Mouse (Mus musculus): ENCODE measurements around the gene Wdr76. TPM values are rescaled to one million over a fixed set of nuclear protein-coding genes. Genes with fewer than 3 reads are reported as not detected.
A peak's percentile ranks its signal among the peaks of the same experiment; 100 is the strongest.
"Not testable (repeated sequence)": the region's sequence is repeated elsewhere in the genome, so short reads cannot be mapped to it uniquely, and the experiment has no call there.

The Wdr76 gene
- total and polyA plus RNA-seq, 2 experiments from 2014 or later: 3.4 to 9.5 TPM

DNA sequence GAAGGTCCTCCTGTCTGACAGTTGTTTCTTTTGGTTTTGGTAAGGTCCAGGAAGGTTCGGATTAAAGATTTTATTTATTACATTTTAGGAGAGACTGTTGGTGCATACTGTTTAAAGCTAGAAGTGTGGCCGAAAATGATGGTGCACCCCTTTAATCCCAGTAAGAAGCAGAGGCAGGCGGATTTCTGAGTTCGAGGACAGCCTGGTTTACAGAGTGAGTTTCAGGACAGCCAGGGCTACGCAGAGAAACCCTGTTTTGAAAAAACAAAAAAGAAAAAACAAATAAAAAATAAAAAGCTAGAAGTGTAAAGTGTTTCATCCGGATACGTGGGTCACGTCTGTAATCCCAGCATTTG is 32.4 kb upstream of the Wdr76 start:
- 33% methylated on average over 8 of the region's 8 CpGs for WGBS
- Histone ChIP-seq H3K27ac (ENCODE audit: low read depth) (peak overlapping the region; percentile 81), H3K9me3 (replicated peaks; ENCODE audit: control insufficient read depth, low read length) (no peaks in the 10 kb centered on the region), H3K9ac (replicated peaks; ENCODE audit: low read depth, low read length) (peak overlapping the region; percentile 63; the same call in 1 of the 2 replicates), H3K27me3 (ENCODE audit: control insufficient read depth, insufficient read depth, low read length) (no peaks in the 10 kb centered on the region), H3K36me3 (replicated peaks; ENCODE audit: control insufficient read depth, insufficient read depth, low read length) (no peaks in the 10 kb centered on the region), H3K4me2 (ENCODE audit: low read depth, low read length) (peak overlapping the region; percentile 65), H3K4me1 (ENCODE audit: control insufficient read depth, insufficient read depth) (no peaks in the 10 kb centered on the region), H3K4me3 (ENCODE audit: low read depth, low read length) (peak overlapping the region; percentile 75)
- ATAC-seq (ENCODE audit: insufficient read depth, low read depth): no peak
- DNase-seq (ENCODE audit: low spot score): no peak
- TF ChIP-seq EP300 (IDR thresholded peaks at IDR 0.05; ENCODE audit: low read depth) (no peak), CTCF (IDR thresholded peaks at IDR 0.05; ENCODE audit: low read depth) (no peak)

DNA sequence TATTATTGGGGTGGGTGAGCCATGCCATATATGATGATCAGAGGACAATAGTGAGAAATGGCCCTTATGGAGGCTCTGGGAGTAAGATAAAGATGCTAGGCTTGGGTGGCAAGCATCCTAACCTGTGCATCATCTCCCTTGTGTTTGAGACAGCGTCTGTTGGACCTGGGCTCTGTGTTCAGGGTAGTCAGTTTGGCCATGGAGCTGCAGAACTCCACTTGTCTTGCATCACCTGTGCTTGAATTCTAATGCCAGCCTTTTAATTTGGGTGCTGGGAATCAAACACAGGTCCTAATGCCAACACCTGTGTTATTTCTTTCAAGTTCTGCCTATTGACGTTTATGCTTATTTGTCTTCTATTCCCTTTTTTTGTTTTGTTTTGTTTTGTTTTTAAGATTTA is 31.2 kb upstream of the Wdr76 start:
- H3K27ac ChIP-seq (ENCODE audit: low read depth); H3K4me3 ChIP-seq (ENCODE audit: low read depth, low read length); H3K4me1 ChIP-seq (ENCODE audit: control insufficient read depth, insufficient read depth); H3K36me3 ChIP-seq (replicated peaks; ENCODE audit: control insufficient read depth, insufficient read depth, low read length); ATAC-seq (ENCODE audit: insufficient read depth, low read depth); H3K27me3 ChIP-seq (ENCODE audit: control insufficient read depth, insufficient read depth, low read length); H3K4me2 ChIP-seq (ENCODE audit: low read depth, low read length); H3K9ac ChIP-seq (replicated peaks; ENCODE audit: low read depth, low read length); DNase-seq (ENCODE audit: low spot score); H3K9me3 ChIP-seq (replicated peaks; ENCODE audit: control insufficient read depth, low read length): not testable (repeated sequence)
- WGBS: 100% methylated on average over 2 of the region's 2 CpGs

DNA sequence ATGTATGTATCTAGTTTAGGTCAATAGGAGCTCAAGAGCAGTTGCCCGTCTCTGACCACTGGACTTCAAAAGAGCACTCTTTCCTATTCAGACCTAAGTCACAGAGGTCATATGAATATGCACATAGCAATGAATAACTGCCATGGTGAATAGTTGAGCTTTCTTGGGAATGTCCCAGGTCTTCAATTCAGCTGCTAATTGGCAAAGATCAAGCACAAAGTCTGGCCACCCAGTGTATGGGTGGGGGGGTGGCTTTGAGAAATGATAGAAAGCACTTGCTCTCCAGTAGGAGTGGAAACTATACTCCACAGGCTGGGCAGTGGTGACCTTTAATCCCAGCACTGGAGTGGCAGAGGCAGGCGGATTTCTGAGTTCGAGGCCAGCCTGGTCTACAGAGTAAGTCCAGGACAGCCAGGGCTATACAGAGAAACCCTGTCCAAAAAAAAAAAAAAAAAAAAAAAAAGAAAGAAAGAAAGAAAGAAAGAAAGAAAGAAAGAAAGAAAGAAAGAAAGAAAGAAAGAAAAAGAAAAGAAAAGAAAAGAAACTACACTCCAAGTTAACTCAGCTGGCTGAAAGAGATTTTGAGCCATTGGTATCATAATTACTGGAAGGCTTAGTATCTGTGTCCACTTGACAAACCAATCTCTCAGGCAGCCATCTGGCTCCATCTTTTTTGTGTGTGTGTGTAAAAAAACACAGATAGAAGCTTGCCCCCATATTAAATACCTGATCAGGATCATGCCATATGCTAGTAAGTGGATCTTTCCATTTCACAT is 28.8 kb upstream of the Wdr76 start:
- H3K9me3 ChIP-seq (replicated peaks; ENCODE audit: control insufficient read depth, low read length): no peaks in the 10 kb centered on the region
- H3K27me3 ChIP-seq (ENCODE audit: control insufficient read depth, insufficient read depth, low read length): no peaks in the 10 kb centered on the region
- ATAC-seq (ENCODE audit: insufficient read depth, low read depth) (no peak), DNase-seq (ENCODE audit: low spot score) (no peak)
- 84% methylated on average over 3 of the region's 3 CpGs for WGBS
- no peaks in the 10 kb centered on the region for H3K4me1 ChIP-seq (ENCODE audit: control insufficient read depth, insufficient read depth)
- H3K4me3 ChIP-seq (ENCODE audit: low read depth, low read length): no peak overlapping the region
- H3K36me3 ChIP-seq (replicated peaks; ENCODE audit: control insufficient read depth, insufficient read depth, low read length): no peaks in the 10 kb centered on the region
- no peak overlapping the region for H3K9ac ChIP-seq (replicated peaks; ENCODE audit: low read depth, low read length)
- H3K27ac ChIP-seq (ENCODE audit: low read depth): no peak overlapping the region
- H3K4me2 ChIP-seq (ENCODE audit: low read depth, low read length): no peak overlapping the region
- no peak for TF ChIP-seq EP300 (IDR thresholded peaks at IDR 0.05; ENCODE audit: low read depth)

DNA sequence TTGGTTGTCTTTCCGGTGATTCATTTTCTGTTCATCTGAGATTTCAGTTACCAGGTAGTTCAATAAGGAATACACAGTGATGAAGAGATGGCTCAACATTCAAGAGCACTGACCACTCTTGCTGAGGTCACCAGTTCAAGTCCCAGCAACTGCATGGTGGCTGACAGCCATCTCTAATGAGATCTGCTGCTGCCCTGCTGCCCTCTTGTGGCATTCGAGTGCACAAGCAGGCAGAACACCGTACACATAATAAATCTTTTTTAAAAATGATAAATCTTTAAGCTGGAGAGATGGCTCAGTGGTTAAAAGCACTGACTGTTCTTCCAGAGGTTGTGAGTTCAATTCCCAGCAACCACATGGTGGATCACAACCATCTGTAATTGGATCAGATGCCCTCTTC is 26.0 kb upstream of the Wdr76 start:
- Histone ChIP-seq H3K4me1 (ENCODE audit: control insufficient read depth, insufficient read depth) (no peaks in the 10 kb centered on the region), H3K27ac (ENCODE audit: low read depth) (no peak overlapping the region), H3K9ac (replicated peaks; ENCODE audit: low read depth, low read length) (no peak overlapping the region), H3K36me3 (replicated peaks; ENCODE audit: control insufficient read depth, insufficient read depth, low read length) (no peaks in the 10 kb centered on the region), H3K9me3 (replicated peaks; ENCODE audit: control insufficient read depth, low read length) (no peaks in the 10 kb centered on the region), H3K4me3 (ENCODE audit: low read depth, low read length) (no peak overlapping the region), H3K4me2 (ENCODE audit: low read depth, low read length) (no peak overlapping the region), H3K27me3 (ENCODE audit: control insufficient read depth, insufficient read depth, low read length) (no peaks in the 10 kb centered on the region)
- no peak for DNase-seq (ENCODE audit: low spot score)
- ATAC-seq (ENCODE audit: insufficient read depth, low read depth): no peak
- TF ChIP-seq CTCF (IDR thresholded peaks at IDR 0.05; ENCODE audit: low read depth) (peak; percentile 50), EP300 (IDR thresholded peaks at IDR 0.05; ENCODE audit: low read depth) (no peak)
- WGBS: 51% methylated on average over 3 of the region's 3 CpGs

DNA sequence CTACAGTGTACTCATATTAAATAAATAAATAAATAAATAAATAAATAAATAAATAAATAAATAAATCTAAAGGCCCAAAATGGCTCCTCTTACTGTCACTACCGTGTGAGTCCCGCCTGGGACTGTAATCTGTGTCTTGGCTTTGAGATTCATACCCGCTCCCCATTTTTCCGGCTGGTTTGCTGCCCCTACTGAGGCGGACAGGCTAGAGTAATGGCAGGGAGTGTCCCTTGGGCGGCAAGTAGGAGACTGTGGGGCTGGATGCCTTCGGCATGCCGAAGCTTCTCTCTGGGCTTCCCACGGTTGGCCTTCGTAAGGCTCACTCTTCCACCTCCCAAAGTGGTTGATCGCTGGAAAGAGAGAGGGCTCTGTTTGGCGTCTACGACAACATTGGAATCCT is 25.6 kb upstream of the Wdr76 start:
- not testable (repeated sequence) for H3K4me2 ChIP-seq (ENCODE audit: low read depth, low read length); H3K9me3 ChIP-seq (replicated peaks; ENCODE audit: control insufficient read depth, low read length); H3K36me3 ChIP-seq (replicated peaks; ENCODE audit: control insufficient read depth, insufficient read depth, low read length); ATAC-seq (ENCODE audit: insufficient read depth, low read depth); H3K9ac ChIP-seq (replicated peaks; ENCODE audit: low read depth, low read length); H3K27ac ChIP-seq (ENCODE audit: low read depth); H3K27me3 ChIP-seq (ENCODE audit: control insufficient read depth, insufficient read depth, low read length); H3K4me3 ChIP-seq (ENCODE audit: low read depth, low read length); DNase-seq (ENCODE audit: low spot score); H3K4me1 ChIP-seq (ENCODE audit: control insufficient read depth, insufficient read depth)
- WGBS: 82% methylated on average over 13 of the region's 13 CpGs

DNA sequence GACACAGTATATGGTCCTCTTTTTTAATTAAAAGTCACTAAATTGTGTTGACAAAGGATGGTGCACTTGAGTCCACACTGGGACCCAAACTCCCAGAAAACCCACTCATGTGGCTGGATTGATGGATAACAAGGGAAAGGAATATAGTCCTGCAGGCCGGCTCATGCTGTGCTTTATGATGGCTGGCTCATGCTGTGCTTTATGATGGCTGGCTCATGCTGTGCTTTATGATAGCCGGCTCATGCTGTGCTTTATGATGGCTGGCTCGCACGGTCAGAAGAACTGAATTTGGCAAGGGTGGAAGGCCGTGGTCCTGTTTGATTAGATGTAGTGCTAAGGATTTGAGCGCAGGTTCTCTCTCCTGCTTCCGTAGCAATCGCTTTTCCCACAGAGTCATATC is 22.9 kb upstream of the Wdr76 start:
- 71% methylated on average over 8 of the region's 8 CpGs for WGBS
- no peaks in the 10 kb centered on the region for H3K36me3 ChIP-seq (replicated peaks; ENCODE audit: control insufficient read depth, insufficient read depth, low read length)

DNA sequence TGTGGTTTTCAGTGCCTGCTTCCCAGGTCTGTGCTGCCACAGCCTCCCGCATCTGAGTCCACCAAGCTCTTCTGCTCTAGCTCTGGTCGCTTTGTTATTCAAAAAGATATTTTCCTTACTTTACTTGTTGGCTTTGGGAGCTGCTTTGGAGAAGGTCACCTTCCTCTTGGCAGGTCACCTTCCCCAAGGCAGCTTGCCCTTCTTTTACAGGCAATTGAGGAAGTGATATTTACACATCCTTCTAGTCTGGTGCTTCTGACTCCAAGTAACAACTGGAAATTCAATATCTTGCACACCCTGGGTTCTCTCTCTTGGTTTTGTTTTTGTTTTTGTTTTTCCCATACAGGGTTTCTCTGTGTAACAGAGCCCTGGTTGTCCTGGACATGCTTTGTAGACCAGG is 22.1 kb upstream of the Wdr76 start:
- ATAC-seq (ENCODE audit: insufficient read depth, low read depth): not testable (repeated sequence)
- WGBS: 75% methylated on average over 1 of the region's 2 CpGs

More for the DNA sequence above, 22.9 kb upstream of the Wdr76 start:
- no peak overlapping the region for H3K9ac ChIP-seq (replicated peaks; ENCODE audit: low read depth, low read length)
- TF ChIP-seq EP300 (IDR thresholded peaks at IDR 0.05; ENCODE audit: low read depth): no peak
- no peak for TF ChIP-seq CTCF (IDR thresholded peaks at IDR 0.05; ENCODE audit: low read depth)
- no peaks in the 10 kb centered on the region for H3K4me1 ChIP-seq (ENCODE audit: control insufficient read depth, insufficient read depth)
- H3K27me3 ChIP-seq (ENCODE audit: control insufficient read depth, insufficient read depth, low read length): no peaks in the 10 kb centered on the region
- H3K4me3 ChIP-seq (ENCODE audit: low read depth, low read length): no peak overlapping the region
- no peak for ATAC-seq (ENCODE audit: insufficient read depth, low read depth)
- H3K4me2 ChIP-seq (ENCODE audit: low read depth, low read length): no peak overlapping the region
- H3K27ac ChIP-seq (ENCODE audit: low read depth): no peak overlapping the region
- no peak for DNase-seq (ENCODE audit: low spot score)
- H3K9me3 ChIP-seq (replicated peaks; ENCODE audit: control insufficient read depth, low read length): no peaks in the 10 kb centered on the region

DNA sequence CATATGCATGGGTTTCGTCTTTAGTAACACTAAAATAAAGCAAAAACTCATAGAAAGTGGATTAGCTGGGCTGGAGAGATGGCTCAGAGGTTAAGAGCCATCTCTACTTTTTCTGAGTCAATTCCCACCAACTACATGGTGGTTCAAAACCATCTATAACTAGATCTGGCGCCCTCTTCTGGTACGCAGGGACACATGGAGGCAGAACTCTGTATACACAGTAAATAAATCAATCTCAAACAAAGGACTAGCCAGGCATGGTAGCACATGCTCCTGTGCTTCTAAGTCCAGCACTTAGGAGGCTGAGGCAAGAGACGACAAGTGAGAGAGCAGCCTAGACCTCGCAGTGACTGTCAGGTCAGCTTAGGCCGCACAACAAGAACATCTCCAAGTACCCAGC is 5.0 kb upstream of the Wdr76 start:
- ATAC-seq (ENCODE audit: insufficient read depth, low read depth); H3K27me3 ChIP-seq (ENCODE audit: control insufficient read depth, insufficient read depth, low read length); H3K9me3 ChIP-seq (replicated peaks; ENCODE audit: control insufficient read depth, low read length); H3K36me3 ChIP-seq (replicated peaks; ENCODE audit: control insufficient read depth, insufficient read depth, low read length); H3K4me3 ChIP-seq (ENCODE audit: low read depth, low read length); H3K27ac ChIP-seq (ENCODE audit: low read depth); H3K4me1 ChIP-seq (ENCODE audit: control insufficient read depth, insufficient read depth); DNase-seq (ENCODE audit: low spot score); H3K9ac ChIP-seq (replicated peaks; ENCODE audit: low read depth, low read length); H3K4me2 ChIP-seq (ENCODE audit: low read depth, low read length): not testable (repeated sequence)
- 75% methylated on average over 1 of the region's 6 CpGs for WGBS

More for the DNA sequence above, 22.1 kb upstream of the Wdr76 start:
- H3K4me3 ChIP-seq (ENCODE audit: low read depth, low read length); H3K4me2 ChIP-seq (ENCODE audit: low read depth, low read length); H3K27ac ChIP-seq (ENCODE audit: low read depth); H3K27me3 ChIP-seq (ENCODE audit: control insufficient read depth, insufficient read depth, low read length); DNase-seq (ENCODE audit: low spot score); H3K4me1 ChIP-seq (ENCODE audit: control insufficient read depth, insufficient read depth); H3K9me3 ChIP-seq (replicated peaks; ENCODE audit: control insufficient read depth, low read length); H3K36me3 ChIP-seq (replicated peaks; ENCODE audit: control insufficient read depth, insufficient read depth, low read length); H3K9ac ChIP-seq (replicated peaks; ENCODE audit: low read depth, low read length): not testable (repeated sequence)

Measured in heart, postnatal 0 days (tissue).